Mouse (Mus musculus): ENCODE results near the gene Eif2s1.

The Eif2s1 gene

DNA sequence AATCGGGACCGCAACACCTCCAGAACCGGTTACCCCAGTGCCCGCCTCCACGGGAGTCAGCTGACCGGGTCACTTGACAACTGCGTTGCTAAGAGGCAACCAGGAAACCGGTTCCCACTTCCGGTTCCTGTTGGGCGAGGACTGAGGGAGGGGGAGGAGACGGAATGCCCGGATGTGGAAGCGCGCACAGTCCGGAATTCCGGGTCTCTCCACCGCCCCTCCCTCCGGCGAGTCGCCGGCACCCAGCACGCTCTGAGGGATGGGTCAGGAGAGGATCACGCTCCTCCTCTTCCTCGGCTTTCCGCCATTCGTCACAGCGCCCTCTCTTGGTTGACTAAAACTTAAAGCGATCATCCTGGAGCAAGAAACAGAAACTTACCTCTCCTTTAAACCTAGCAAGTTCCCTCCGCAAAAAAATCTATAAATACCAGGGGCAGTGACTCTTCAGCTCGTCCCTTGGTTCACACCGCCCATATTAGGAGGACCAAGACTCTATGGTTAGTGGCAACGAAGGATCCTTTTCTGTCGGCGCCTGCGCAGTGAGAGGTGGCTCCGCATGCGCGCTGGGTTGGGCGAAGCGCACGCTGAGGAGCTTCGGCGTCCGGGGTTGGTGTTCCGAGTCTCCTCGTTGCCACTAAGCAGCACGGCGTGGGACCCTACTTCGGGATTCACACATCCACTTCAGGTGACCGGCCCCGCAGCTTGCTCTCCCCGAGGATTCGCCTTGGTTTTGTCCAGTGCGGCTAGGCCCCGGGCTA is at the start of gene Eif2s1, which contains the start of gene Atp6v1d:
TSS of gene Eif2s1 (plus strand) at position 324 of the 758 bp plus-strand sequence.
TSS of gene Atp6v1d (minus strand) at position 143 of the 758 bp plus-strand sequence.
- peak; percentile 98 to 99 for DNase-seq (ENCODE audit: low spot score in 2 of 2)

- DNase-seq (ENCODE audit: low spot score in 2 of 2), result no peak
These were observed 47.2 kb upstream of the Eif2s1 start for GRCm38 (mm10) chr12:78814437-78814836.

GRCm38 (mm10) chr12:78834496-78834895 is 27.1 kb upstream of the Eif2s1 start:
- no peak for DNase-seq (ENCODE audit: low spot score in 2 of 2)

DNA sequence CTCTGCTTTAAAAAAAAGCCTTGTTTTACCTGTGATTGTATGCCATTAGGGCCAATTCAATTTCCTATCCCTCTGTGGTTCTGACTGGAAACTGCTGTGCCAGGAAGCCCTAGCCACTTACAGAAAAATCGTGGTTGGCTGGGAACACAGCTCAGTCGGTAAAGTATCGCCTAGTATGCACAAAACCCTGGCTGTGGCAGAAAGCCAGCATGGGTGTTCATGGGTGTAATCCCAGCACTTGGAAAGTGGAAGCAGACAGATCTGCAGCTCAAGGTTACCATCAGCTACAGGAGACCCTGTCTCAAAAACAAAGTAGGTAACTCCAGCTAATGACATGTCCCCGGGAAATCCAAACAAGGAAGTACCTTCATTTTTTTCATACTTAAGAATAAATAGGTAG is 21.7 kb upstream of the Eif2s1 start:
- no peak for DNase-seq (ENCODE audit: low spot score in 2 of 2)

DNA sequence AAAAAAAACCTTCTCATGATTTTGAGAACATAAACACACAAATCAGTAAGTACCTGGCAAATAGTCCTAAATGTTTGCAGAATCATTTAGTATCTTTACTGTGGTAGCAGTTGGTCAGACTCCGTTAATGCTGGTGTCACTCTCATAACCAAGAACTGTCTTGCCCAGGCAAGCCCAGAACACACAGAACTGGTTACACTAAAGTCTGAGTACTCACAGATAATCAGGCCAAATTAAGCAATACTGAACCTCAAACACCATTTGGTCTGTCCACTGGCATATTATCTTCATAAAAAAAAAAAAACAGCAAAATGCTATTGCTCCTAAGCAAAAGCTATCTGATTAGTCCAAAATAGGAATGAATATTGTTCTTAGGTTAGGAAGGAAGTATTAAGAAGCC is 19.2 kb upstream of the Eif2s1 start:
- DNase-seq (ENCODE audit: low spot score in 2 of 2), result no peak

DNA sequence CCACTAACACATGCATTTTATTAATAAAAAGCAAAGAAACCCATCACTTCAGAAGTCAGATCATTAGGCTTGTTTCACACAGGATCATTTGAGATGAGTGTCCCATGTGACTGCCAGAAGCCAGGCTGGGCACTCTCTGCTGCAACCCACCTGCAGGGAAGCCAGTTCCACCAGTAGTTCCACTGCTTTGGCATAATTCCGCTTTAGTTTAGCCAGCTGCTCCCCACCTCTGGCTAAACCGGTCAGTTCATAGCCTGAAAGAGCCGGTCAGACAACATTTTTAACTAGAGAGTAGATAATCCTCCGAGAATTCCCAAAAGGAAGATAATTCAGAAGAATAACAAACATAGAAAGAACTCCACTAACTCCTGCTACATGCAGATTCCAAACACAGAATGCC is 13.4 kb upstream of the Eif2s1 start:
- DNase-seq (ENCODE audit: low spot score in 2 of 2), result no peak

GRCm38 (mm10) chr12:78860921-78861495 is 611 bp upstream of the Eif2s1 start:
- DNase-seq (ENCODE audit: low spot score in 2 of 2), result no peak

DNA sequence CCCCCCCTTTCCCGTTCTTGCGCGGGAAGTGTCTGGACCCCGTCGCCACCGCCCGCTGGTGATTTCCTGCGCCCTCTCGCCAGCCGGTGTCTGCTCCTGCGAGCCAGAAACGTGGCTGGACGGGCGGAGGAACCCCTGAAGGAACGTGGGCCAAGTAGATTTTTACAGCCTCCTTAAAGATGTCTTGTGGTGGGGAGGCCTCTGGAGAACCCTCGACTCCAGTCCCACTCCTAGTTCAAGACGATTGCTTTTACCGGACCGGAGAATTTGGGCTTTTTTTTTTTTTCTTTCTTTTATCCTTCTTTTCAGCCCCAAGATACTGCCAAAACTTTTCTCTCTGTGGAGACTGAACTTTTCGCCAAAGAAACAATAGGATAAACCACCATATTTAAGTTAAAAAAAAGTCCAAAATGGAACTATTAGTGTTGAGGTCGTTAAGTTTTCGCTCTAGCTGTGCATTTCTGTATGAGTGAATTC is 673 bp downstream of the Eif2s1 start:
- DNase-seq (ENCODE audit: low spot score in 2 of 2), result no peak

GRCm38 (mm10) chr12:78865434-78865833 is 3.8 kb downstream of the Eif2s1 start:
- no peak for DNase-seq (ENCODE audit: low spot score in 2 of 2)

DNA sequence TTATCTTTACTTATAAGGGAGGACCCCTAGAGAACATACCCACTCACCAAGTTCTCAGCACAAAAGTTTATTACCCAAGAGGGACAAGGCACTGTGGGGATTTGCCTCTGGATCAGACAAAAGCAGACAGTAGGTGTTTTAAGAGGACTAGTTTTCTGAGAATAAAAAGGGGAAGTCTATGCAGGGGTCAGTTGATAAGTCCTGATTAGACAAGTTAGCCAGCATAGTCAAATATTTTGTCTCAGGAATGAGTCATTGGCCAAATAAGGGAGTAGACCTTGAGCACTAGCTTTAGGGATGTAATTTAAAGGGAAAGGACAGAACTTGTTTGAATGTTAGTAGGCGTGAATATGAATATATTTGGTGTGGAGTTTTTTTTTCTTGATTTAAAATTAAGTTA is 6.5 kb downstream of the Eif2s1 start:
- no peak for DNase-seq (ENCODE audit: low spot score in 2 of 2)

DNA sequence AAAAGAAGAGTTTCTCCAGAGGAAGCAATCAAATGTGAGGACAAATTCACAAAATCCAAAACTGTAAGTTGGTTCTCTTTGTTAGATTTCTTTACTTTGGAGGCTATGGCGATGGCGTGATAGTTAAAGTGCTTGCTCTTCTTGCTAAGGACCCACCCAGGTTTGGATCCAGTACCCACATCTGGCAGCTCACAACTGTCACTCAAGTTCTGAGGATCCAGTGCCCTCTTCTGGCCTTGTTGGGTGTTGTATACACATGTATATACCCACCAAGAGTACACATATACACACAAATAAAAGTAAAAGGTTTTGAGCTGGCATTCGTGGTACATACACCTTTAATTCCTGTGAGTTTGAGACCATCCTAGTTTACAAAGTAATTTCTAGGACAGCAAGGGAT is 13.0 kb downstream of the Eif2s1 start:
- no peak for DNase-seq (ENCODE audit: low spot score in 2 of 2)

DNA sequence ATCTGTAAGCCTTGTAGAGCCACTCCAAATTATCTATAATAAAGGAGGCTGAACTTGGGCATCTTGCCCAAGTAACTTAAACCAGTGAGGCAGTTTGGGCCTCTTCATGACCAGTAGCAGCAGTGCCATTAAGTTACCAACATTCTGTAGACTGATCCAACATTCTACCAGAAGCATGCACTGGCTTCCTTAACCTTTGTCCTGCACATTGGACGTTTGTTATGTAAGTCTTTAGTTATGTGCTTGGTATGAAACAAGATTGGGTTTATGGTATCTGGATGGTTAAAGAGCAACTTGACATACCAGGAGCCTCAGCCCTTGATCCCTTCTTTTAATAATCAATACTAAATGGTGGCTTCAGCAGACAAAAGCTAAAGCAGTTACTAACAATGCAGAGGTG is 28.4 kb downstream of the Eif2s1 start:
- DNase-seq (ENCODE audit: low spot score in 2 of 2), result no peak

DNA sequence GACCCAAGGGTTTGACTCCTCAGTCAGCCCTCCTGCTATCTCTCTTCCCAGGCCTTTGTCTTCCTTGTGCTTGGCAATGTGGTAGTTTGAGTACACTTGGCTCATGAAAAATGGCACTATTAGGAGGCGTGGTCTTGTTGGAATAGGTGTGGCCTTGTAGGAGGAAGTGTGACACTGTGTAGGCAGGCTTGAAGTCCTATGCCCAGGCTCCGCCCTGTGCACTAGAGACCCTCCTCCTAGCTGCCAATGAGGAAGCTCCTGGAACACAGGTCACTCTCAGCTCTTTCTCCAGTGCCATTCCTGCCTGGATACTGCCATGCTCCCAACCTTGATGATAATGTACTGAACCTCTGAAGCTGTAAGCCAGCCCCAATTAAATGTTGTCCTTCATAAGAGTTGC is 29.5 kb downstream of the Eif2s1 start:
- DNase-seq (ENCODE audit: low spot score in 2 of 2), result no peak

GRCm38 (mm10) chr12:78897861-78898260 is 36.2 kb downstream of the Eif2s1 start:
- DNase-seq (ENCODE audit: low spot score in 2 of 2), result no peak

DNA sequence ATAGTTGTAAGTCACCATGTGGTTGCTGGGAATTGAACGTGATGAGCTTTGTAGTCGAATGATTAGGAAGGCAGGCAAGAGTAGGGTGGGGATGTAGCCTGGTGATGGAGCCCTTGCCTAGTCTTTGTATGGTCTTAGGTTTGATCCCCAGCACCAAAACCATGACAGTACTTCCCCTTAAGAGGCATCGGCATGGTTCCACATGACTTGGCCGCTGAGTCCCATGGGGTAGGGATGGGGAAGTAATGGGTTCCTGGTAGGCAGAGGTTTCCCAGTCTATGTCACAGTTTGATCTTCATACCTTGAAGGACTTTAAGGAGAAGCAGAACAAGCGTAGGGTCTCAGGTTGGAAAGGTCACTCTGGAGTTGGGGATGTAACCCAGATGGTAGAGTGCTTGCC is 39.8 kb downstream of the Eif2s1 start:
- no peak for DNase-seq (ENCODE audit: low spot score in 2 of 2)

- DNase-seq (ENCODE audit: low spot score in 2 of 2), result no peak
These were observed 41.7 kb downstream of the Eif2s1 start for GRCm38 (mm10) chr12:78903313-78903712.

DNA sequence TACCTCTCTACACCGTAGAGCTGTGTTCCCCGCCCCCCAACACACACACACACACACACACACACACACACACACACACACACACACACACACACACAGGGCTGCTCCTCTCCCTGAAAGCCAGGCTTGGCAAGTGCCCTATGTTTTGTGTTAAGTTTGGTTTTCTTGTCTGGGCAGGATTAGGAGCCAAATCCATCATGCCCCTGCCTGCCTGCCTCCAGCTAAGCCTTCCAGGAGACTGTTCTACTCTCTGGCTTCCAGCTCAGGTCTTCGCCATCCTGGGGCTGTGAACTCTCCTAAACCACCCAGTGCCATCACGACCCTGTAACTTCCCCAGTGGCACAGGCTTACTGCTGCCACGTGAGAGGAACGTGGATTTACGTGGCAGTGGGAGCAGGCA is 42.9 kb downstream of the Eif2s1 start:
- no peak for DNase-seq (ENCODE audit: low spot score in 2 of 2)

GRCm38 (mm10) chr12:78906707-78907162 is 45.1 kb downstream of the Eif2s1 start, which contains the start of gene Plek2:
Gene Plek2 (minus strand): TSS chr12:78906964.
- DNase-seq (ENCODE audit: low spot score in 2 of 2), result no peak

DNA sequence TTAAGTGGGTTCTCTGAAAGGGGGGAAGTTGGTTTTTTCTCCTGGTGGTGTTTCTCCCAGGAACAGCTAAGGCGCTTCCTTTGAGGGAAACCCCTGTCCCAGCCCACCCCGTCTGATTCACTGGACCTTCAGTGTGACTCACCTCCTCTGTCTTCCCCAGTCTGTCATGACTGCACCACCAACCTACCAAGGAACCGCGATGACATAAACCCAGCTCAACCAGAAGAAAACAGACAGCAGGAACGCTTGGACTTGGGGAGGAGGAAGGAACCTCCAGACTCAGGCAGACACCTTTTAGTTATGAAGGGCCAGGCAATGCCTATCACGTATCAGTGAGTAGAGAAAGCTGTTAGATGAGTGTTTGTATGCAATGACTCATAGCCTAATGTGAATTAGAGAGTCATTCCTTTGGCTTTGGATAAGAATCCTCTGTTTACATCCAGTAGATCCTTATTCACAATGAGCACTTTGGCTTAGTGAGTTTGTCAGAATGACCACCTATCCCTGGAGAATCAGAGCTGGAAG is 46.5 kb downstream of the Eif2s1 start:
- no peak for DNase-seq (ENCODE audit: low spot score in 2 of 2)

- DNase-seq (ENCODE audit: low spot score in 2 of 2), result no peak
These were observed 49.3 kb downstream of the Eif2s1 start for GRCm38 (mm10) chr12:78910684-78911461.

GRCm38 (mm10) chr12:78911707-78912417 is 50.2 kb downstream of the Eif2s1 start:
- DNase-seq (ENCODE audit: low spot score in 2 of 2), result no peak
